Mouse (Mus musculus): ENCODE data around the gene Ocel1. TPM values are rescaled to one million over a fixed set of nuclear protein-coding genes. Genes with fewer than 3 reads are reported as not detected.

Ocel1 gene
- polyA plus RNA-seq, 1 experiment from 2014 or later: 3.0 TPM

GRCm38 (mm10) chr8:71395629-71396028 is 24.5 kb downstream of the Ocel1 start, which contains the start of gene Ushbp1:
Gene Ushbp1, minus strand, starts transcription at chr8:71395802.
- DNase-seq (ENCODE audit: low spot score): no peak
- H3K9ac ChIP-seq (ENCODE audit: low read depth, low read length): peak within 1 kb of the TSS; percentile 27; the same call in 1 of the 2 replicates

DNA sequence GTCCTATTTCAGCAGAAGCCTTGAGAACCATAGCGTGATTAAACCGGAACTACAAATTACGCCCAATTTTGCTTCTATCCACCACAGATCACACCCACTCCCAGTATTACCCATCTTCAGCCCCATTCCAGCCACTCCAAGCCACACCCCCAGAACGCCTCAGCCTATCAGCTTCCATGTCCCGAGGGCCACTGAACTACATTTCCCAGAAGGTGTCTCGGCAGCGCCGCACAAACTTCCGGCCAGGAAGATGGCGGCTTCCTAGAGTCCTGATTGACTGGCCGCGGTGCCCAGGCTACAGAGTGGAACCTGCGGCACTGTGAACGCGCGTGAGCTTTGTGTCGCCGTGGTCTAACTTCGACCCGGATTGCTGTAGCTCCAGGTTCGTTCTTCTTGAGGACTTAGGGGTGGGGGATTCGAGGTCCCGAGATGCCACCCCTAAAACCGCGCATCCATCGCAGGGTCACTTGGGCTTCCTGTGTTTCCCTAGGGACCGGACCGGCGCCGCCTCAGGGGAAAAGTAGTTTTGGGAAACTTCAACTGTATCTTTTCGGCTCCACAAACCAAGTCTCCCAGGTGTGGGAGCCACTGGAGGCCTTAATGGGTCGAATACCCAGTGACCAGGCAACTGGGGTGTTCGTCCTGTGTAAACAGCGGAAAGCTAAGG is 25.7 kb downstream of the Ocel1 start, which contains the start of gene Babam1:
Gene Babam1 (plus strand): TSS at position 223 of the 667 bp plus-strand sequence.
- Histone ChIP-seq H3K27ac (ENCODE audit: low read depth, low read length) (peak within 1 kb of the TSS; percentile 49; the same call in 1 of the 2 replicates), H3K4me2 (replicated peaks; ENCODE audit: low read depth, low read length) (peak within 1 kb of the TSS; percentile 76), H3K4me3 (ENCODE audit: low read depth, low read length) (peak within 1 kb of the TSS; percentile 76), H3K36me3 (ENCODE audit: control insufficient read depth, insufficient read depth, low read length) (0 out of 2 replicates have a peak, but pooled peaks cover 4% of the 10 kb centered on the region), H3K9me3 (ENCODE audit: control insufficient read depth, low read length) (no peaks in the 10 kb centered on the region), H3K9ac (ENCODE audit: low read depth, low read length) (peak within 1 kb of the TSS; percentile 67), H3K27me3 (ENCODE audit: control insufficient read depth, insufficient read depth, low read length) (no peaks in the 10 kb centered on the region), H3K4me1 (replicated peaks; ENCODE audit: control insufficient read depth, insufficient read depth, low read length) (peaks cover 4% of the 10 kb centered on the region)
- DNase-seq (ENCODE audit: low spot score) (peak; percentile 93), ATAC-seq (ENCODE audit: low FRiP score) (peak; percentile 96)
- 1% methylated on average over 34 of the region's 34 CpGs for WGBS

More at GRCm38 (mm10) chr8:71395629-71396028, 24.5 kb downstream of the Ocel1 start, which contains the start of gene Ushbp1:
- peak within 1 kb of the TSS; percentile 76 for H3K4me2 ChIP-seq (replicated peaks; ENCODE audit: low read depth, low read length)
- 88% methylated on average over 9 of the region's 9 CpGs for whole genome bisulfite sequencing
- H3K27me3 ChIP-seq (ENCODE audit: control insufficient read depth, insufficient read depth, low read length): no peaks in the 10 kb centered on the region
- H3K4me1 ChIP-seq (replicated peaks; ENCODE audit: control insufficient read depth, insufficient read depth, low read length): peaks cover 4% of the 10 kb centered on the region
- H3K4me3 ChIP-seq (ENCODE audit: low read depth, low read length): peak within 1 kb of the TSS; percentile 76
- ATAC-seq (ENCODE audit: low FRiP score): no peak
- H3K27ac ChIP-seq (ENCODE audit: low read depth, low read length): 0 out of 2 replicates have a peak within 1 kb of the TSS, but pooled peaks have one; percentile 49
- 0 out of 2 replicates have a peak, but pooled peaks cover 4% of the 10 kb centered on the region for H3K36me3 ChIP-seq (ENCODE audit: control insufficient read depth, insufficient read depth, low read length)
- H3K9me3 ChIP-seq (ENCODE audit: control insufficient read depth, low read length): no peaks in the 10 kb centered on the region

DNA sequence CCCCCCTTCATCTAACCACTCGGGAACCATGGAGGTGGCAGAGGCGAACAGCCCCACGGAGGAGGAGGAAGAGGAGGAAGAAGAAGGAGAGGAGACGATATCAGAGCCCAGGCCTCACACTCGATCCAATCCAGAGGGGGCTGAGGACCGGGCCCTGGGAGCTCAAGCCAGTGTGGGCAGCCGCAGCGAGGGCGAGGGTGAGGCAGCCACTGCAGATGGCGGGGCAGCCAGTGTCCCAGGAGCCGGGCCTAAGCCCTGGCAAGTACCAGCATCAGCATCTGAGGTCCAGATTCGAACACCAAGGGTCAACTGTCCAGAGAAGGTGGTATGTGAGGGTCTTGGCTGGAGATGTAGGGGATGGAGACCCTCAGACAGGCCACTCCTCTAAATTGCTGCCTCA is 26.6 kb downstream of the Ocel1 start:
- 88% methylated on average over 12 of the region's 12 CpGs for WGBS
- DNase-seq (ENCODE audit: low spot score): no peak
- Histone ChIP-seq H3K27me3 (ENCODE audit: control insufficient read depth, insufficient read depth, low read length) (no peaks in the 10 kb centered on the region), H3K4me1 (replicated peaks; ENCODE audit: control insufficient read depth, insufficient read depth, low read length) (peaks cover 4% of the 10 kb centered on the region), H3K9ac (ENCODE audit: low read depth, low read length) (peak overlapping the region; percentile 67; the same call in 1 of the 2 replicates), H3K36me3 (ENCODE audit: control insufficient read depth, insufficient read depth, low read length) (0 out of 2 replicates have a peak, but pooled peaks cover 4% of the 10 kb centered on the region), H3K4me3 (ENCODE audit: low read depth, low read length) (peak overlapping the region; percentile 76), H3K4me2 (replicated peaks; ENCODE audit: low read depth, low read length) (peak overlapping the region; percentile 76), H3K9me3 (ENCODE audit: control insufficient read depth, low read length) (no peaks in the 10 kb centered on the region), H3K27ac (ENCODE audit: low read depth, low read length) (no peak overlapping the region)
- no peak for ATAC-seq (ENCODE audit: low FRiP score)

DNA sequence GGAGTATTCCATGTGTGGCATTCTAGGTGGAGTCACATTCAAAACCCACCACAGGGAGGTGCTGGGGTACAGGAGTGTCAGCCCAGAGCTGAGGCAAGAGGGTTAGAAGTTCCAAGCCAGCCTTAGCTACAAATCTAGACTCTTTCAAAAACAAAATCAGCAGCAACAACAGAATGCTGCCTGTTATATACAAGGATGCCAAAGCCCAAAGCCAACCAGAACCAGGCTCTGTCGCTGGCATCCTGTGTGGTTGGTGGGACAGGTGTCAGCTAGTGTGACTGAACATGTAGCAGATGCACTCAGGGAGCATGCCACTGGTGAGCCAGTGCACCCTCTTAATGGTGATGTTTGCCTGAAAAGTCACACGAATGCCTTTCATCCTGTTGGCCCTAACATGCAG is 29.7 kb downstream of the Ocel1 start:
- 0 out of 2 replicates have a peak, but pooled peaks cover 4% of the 10 kb centered on the region for H3K36me3 ChIP-seq (ENCODE audit: control insufficient read depth, insufficient read depth, low read length)
- 97% methylated on average over 2 of the region's 2 CpGs for WGBS
- H3K9me3 ChIP-seq (ENCODE audit: control insufficient read depth, low read length): no peaks in the 10 kb centered on the region
- ATAC-seq (ENCODE audit: low FRiP score) (no peak), DNase-seq (ENCODE audit: low spot score) (no peak)
- no peak overlapping the region for H3K27ac ChIP-seq (ENCODE audit: low read depth, low read length)
- H3K4me1 ChIP-seq (replicated peaks; ENCODE audit: control insufficient read depth, insufficient read depth, low read length): peaks cover 4% of the 10 kb centered on the region
- H3K9ac ChIP-seq (ENCODE audit: low read depth, low read length): no peak overlapping the region
- H3K4me3 ChIP-seq (ENCODE audit: low read depth, low read length): no peak overlapping the region
- no peak overlapping the region for H3K4me2 ChIP-seq (replicated peaks; ENCODE audit: low read depth, low read length)
- H3K27me3 ChIP-seq (ENCODE audit: control insufficient read depth, insufficient read depth, low read length): no peaks in the 10 kb centered on the region

DNA sequence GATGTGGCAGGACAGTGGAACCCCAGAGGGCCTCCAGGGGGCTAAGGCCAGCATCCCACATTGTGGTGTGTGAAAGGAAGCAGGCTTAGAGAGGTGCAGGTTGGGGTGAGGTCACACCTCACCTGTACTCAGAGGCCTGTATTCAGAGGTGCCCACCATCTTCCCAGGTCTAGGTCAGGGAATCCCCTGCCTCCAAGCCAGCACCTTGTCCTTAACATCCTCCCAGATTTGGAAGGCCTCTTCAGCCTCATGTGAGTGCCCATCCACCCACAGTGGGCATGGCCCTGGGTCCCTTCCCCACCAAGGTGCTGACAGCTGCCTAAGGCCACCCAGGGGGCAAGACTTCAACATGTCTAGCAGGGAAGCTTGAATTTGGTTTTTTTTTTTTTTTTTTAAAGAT is 30.4 kb downstream of the Ocel1 start:
- Histone ChIP-seq H3K27me3 (ENCODE audit: control insufficient read depth, insufficient read depth, low read length) (no peaks in the 10 kb centered on the region), H3K27ac (ENCODE audit: low read depth, low read length) (no peak overlapping the region), H3K36me3 (ENCODE audit: control insufficient read depth, insufficient read depth, low read length) (0 out of 2 replicates have a peak, but pooled peaks cover 4% of the 10 kb centered on the region), H3K4me3 (ENCODE audit: low read depth, low read length) (no peak overlapping the region), H3K9me3 (ENCODE audit: control insufficient read depth, low read length) (no peaks in the 10 kb centered on the region), H3K9ac (ENCODE audit: low read depth, low read length) (no peak overlapping the region), H3K4me2 (replicated peaks; ENCODE audit: low read depth, low read length) (no peak overlapping the region), H3K4me1 (replicated peaks; ENCODE audit: control insufficient read depth, insufficient read depth, low read length) (peaks cover 6% of the 10 kb centered on the region)
- no peak for DNase-seq (ENCODE audit: low spot score)
- ATAC-seq (ENCODE audit: low FRiP score): no peak

GRCm38 (mm10) chr8:71402446-71402964 is 31.4 kb downstream of the Ocel1 start:
- Histone ChIP-seq H3K27ac (ENCODE audit: low read depth, low read length) (no peak overlapping the region), H3K9me3 (ENCODE audit: control insufficient read depth, low read length) (no peaks in the 10 kb centered on the region), H3K4me3 (ENCODE audit: low read depth, low read length) (no peak overlapping the region), H3K4me2 (replicated peaks; ENCODE audit: low read depth, low read length) (no peak overlapping the region), H3K27me3 (ENCODE audit: control insufficient read depth, insufficient read depth, low read length) (no peaks in the 10 kb centered on the region), H3K36me3 (ENCODE audit: control insufficient read depth, insufficient read depth, low read length) (0 out of 2 replicates have a peak, but pooled peaks cover 7% of the 10 kb centered on the region), H3K9ac (ENCODE audit: low read depth, low read length) (no peak overlapping the region), H3K4me1 (replicated peaks; ENCODE audit: control insufficient read depth, insufficient read depth, low read length) (peaks cover 10% of the 10 kb centered on the region)
- no peak for DNase-seq (ENCODE audit: low spot score)
- no peak for ATAC-seq (ENCODE audit: low FRiP score)
- WGBS: 86% methylated on average over 9 of the region's 9 CpGs

GRCm38 (mm10) chr8:71403107-71403885 is 32.2 kb downstream of the Ocel1 start:
- Histone ChIP-seq H3K27ac (ENCODE audit: low read depth, low read length) (no peak overlapping the region), H3K4me3 (ENCODE audit: low read depth, low read length) (no peak overlapping the region), H3K36me3 (ENCODE audit: control insufficient read depth, insufficient read depth, low read length) (0 out of 2 replicates have a peak, but pooled peaks cover 7% of the 10 kb centered on the region), H3K9ac (ENCODE audit: low read depth, low read length) (no peak overlapping the region), H3K4me2 (replicated peaks; ENCODE audit: low read depth, low read length) (no peak overlapping the region), H3K4me1 (replicated peaks; ENCODE audit: control insufficient read depth, insufficient read depth, low read length) (0 out of 2 replicates have a peak, but pooled peaks cover 7% of the 10 kb centered on the region), H3K27me3 (ENCODE audit: control insufficient read depth, insufficient read depth, low read length) (no peaks in the 10 kb centered on the region), H3K9me3 (ENCODE audit: control insufficient read depth, low read length) (no peaks in the 10 kb centered on the region)
- no peak for ATAC-seq (ENCODE audit: low FRiP score)
- DNase-seq (ENCODE audit: low spot score): no peak
- WGBS: 88% methylated on average over 6 of the region's 6 CpGs

- Histone ChIP-seq H3K4me2 (replicated peaks; ENCODE audit: low read depth, low read length) (no peak overlapping the region), H3K9ac (ENCODE audit: low read depth, low read length) (no peak overlapping the region), H3K36me3 (ENCODE audit: control insufficient read depth, insufficient read depth, low read length) (0 out of 2 replicates have a peak, but pooled peaks cover 3% of the 10 kb centered on the region), H3K4me1 (replicated peaks; ENCODE audit: control insufficient read depth, insufficient read depth, low read length) (0 out of 2 replicates have a peak, but pooled peaks cover 7% of the 10 kb centered on the region), H3K4me3 (ENCODE audit: low read depth, low read length) (no peak overlapping the region), H3K27ac (ENCODE audit: low read depth, low read length) (no peak overlapping the region), H3K27me3 (ENCODE audit: control insufficient read depth, insufficient read depth, low read length) (no peaks in the 10 kb centered on the region), H3K9me3 (ENCODE audit: control insufficient read depth, low read length) (no peaks in the 10 kb centered on the region)
- no peak for DNase-seq (ENCODE audit: low spot score)
- 96% methylated on average over 8 of the region's 8 CpGs for WGBS
- ATAC-seq (ENCODE audit: low FRiP score): no peak
Observed at GRCm38 (mm10) chr8:71404011-71404410, 32.9 kb downstream of the Ocel1 start.

Data from hindbrain, embryonic 11.5 days (tissue).